Mouse (Mus musculus) cortical plate, adult 2 months (tissue): Measurements from ENCODE around the gene Gsta3. TPM values are rescaled to one million over a fixed set of nuclear protein-coding genes. Genes with fewer than 3 reads are reported as not detected.
"Not testable (repeated sequence)": the region's sequence is repeated elsewhere in the genome, so short reads cannot be mapped to it uniquely, and the experiment has no call there.

ENCODE experiments used
- H3K27ac ChIP-seq: fragments of 200-500 bp; 2 replicates; pipeline ENCODE4 v1.5.1; 2012; ENCODE audit warnings: low read length, control low read depth, inconsistent platforms; ENCODE audit not compliant: insufficient read depth
- H3K4me1 ChIP-seq: fragments of 200-500 bp; 2 replicates; pipeline ENCODE4 v1.6.1; 2011; ENCODE audit warnings: low read length; ENCODE audit not compliant: control insufficient read depth, insufficient read depth
- H3K4me3 ChIP-seq: fragments of 200-500 bp; 2 replicates; pipeline ENCODE4 v1.5.1; 2011; ENCODE audit warnings: mild to moderate bottlenecking, low read length, control low read depth; ENCODE audit not compliant: insufficient read depth
- CTCF ChIP-seq: fragments of 200-500 bp; IDR thresholded peaks from 2 replicates; pipeline ENCODE4 v1.5.1; 2011; ENCODE audit warnings: mild to moderate bottlenecking, control low read depth, low read length; ENCODE audit not compliant: insufficient read depth; ENCODE audit errors: extremely low read depth
- POLR2A ChIP-seq: fragments of 200-500 bp; IDR thresholded peaks from 2 replicates; pipeline ENCODE4 v1.6.1; 2011; ENCODE audit warnings: mild to moderate bottlenecking, low read length, control low read depth; ENCODE audit not compliant: insufficient read depth; ENCODE audit errors: extremely low read depth
- polyA plus RNA-seq: library from polyadenylated mRNA; depleted of rRNA; stranded (reverse); fragments of >200 nt; gene quantifications from 2 replicates; pipeline ENCODE4 v1.2.3, GENCODE M21; 2012

The Gsta3 gene
- polyA plus RNA-seq, 1 experiment = 3.5 TPM

DNA sequence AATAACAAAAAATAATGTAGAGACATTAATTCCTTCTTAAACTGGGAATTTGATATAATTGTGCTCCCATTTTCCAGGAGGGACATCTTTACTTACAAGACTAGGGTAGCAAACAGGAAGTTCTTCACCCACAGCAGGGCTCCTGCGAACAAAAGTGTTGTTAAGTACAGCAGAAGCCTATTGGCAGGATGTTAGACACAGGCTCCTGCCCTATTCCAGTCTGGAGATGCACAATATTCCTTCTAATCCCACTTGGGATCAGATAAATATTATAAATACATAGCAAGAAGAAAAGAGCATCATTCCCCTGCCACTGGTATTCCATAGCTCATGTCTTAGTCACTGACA, 12.9 kb downstream of the Gsta3 start:
- Histone ChIP-seq H3K4me1 (no peaks in the 10 kb centered on the region), H3K27ac (no peak overlapping the region), H3K4me3 (no peak overlapping the region)
- TF ChIP-seq CTCF (no peak), POLR2A (no peak)

- no peak overlapping the region for H3K4me3 ChIP-seq
- no peak overlapping the region for H3K27ac ChIP-seq
- H3K4me1 ChIP-seq = no peaks in the 10 kb centered on the region
- no peak for TF ChIP-seq POLR2A
These were observed 13.5 kb downstream of the Gsta3 start for GRCm38 (mm10) chr1:21253856-21254255.

- Histone ChIP-seq H3K27ac (no peak overlapping the region), H3K4me3 (no peak overlapping the region), H3K4me1 (no peaks in the 10 kb centered on the region)
- TF ChIP-seq POLR2A (no peak), CTCF (no peak)
These were observed 15.4 kb downstream of the Gsta3 start for GRCm38 (mm10) chr1:21255625-21256345.

GRCm38 (mm10) chr1:21256391-21256790, 16.0 kb downstream of the Gsta3 start:
- Histone ChIP-seq H3K27ac (no peak overlapping the region), H3K4me1 (no peaks in the 10 kb centered on the region), H3K4me3 (no peak overlapping the region)
- TF ChIP-seq CTCF = no peak
- no peak for TF ChIP-seq POLR2A

DNA sequence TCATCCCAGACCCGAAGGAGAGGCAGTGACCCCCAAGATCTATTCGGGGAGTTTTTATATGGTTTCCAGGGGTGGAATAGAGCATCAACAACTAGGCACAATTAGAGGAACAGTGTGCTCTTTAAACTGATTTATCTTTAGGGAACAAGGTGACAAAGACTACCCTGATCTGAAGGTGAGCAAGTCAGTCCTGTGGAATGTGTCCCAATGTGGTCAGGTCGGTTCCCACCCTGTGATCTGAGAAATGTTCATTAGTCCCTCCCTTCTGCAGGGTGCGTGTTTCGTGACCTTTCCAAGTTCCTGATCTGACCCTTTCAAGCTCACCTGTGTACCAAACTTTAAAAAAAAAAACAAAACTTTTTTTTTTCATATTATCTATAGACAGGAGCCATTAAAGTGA, 16.5 kb downstream of the Gsta3 start:
- TF ChIP-seq POLR2A (no peak), CTCF (no peak)
- H3K27ac ChIP-seq = no peak overlapping the region
- no peak overlapping the region for H3K4me3 ChIP-seq
- H3K4me1 ChIP-seq = no peaks in the 10 kb centered on the region

DNA sequence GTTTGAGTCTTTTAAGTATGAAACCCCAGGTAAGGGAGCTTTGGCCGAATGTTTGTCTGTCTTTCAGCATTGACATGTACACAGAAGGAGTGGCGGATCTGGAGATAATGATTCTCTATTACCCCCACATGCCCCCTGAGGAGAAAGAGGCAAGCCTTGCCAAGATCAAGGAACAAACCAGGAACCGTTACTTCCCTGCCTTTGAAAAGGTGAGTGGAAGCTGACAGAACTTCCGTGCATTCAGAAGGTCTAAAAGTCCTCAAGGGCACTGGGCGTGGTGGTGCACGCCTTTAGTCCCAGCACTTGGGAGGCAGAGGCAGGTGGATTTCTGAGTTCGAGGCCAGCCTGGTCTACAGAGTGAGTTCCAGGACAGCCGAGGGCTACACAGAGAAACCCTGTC, 19.6 kb downstream of the Gsta3 start:
- H3K4me3 ChIP-seq, H3K27ac ChIP-seq: not testable (repeated sequence)

DNA sequence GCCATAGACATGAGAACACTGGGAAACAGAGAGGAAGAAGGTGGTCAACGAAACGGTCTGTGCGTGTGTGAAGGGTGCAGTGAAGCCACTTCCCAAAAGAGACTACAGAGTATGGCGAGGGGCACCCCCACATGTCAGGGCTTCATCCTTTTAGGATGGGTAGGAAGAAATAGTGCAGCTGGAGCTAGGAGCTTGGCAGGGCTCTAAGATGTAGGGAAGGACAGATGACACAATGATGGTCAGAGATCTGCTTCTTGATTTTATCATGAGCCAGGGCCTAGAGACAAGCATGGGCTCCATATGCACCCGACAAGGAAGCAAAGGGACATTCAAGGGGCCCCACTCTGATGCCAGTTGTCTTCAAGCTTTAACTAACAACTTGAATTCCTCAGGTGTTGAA, 22.0 kb downstream of the Gsta3 start:
- H3K4me1 ChIP-seq = no peaks in the 10 kb centered on the region
- H3K27ac ChIP-seq = no peak overlapping the region
- no peak overlapping the region for H3K4me3 ChIP-seq
- TF ChIP-seq POLR2A = no peak
- TF ChIP-seq CTCF = no peak

More for the DNA sequence above, 19.6 kb downstream of the Gsta3 start:
- H3K4me1 ChIP-seq = not testable (repeated sequence)

GRCm38 (mm10) chr1:21263986-21264385, 23.6 kb downstream of the Gsta3 start:
- TF ChIP-seq POLR2A (no peak), CTCF (no peak)
- Histone ChIP-seq H3K4me1 (no peaks in the 10 kb centered on the region), H3K27ac (no peak overlapping the region), H3K4me3 (no peak overlapping the region)

GRCm38 (mm10) chr1:21264747-21265146, 24.4 kb downstream of the Gsta3 start:
- Histone ChIP-seq H3K27ac (no peak overlapping the region), H3K4me1 (no peaks in the 10 kb centered on the region), H3K4me3 (no peak overlapping the region)
- TF ChIP-seq CTCF (no peak), POLR2A (no peak)

DNA sequence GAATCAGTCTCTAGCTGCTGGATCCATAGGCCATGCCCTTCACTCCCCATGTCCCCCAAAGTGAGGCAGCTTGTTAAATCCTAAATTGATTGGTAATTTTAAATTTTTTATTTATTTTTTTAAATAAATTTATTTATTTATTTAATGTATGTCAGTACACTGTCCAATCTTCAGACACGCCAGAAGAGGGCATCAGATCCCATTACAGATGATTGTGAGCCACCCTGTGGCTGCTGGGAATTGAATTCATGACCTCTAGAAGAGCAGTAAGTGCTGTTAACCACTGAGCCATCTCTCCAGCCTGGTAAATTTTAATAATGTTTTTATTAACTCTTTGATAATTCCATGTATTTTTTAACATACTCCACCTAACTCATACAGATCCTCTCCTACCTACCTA, 26.4 kb downstream of the Gsta3 start:
- TF ChIP-seq CTCF (no peak), POLR2A (no peak)
- H3K4me3 ChIP-seq = no peak overlapping the region
- no peaks in the 10 kb centered on the region; the same call in 1 of the 2 replicates for H3K4me1 ChIP-seq
- H3K27ac ChIP-seq = no peak overlapping the region

DNA sequence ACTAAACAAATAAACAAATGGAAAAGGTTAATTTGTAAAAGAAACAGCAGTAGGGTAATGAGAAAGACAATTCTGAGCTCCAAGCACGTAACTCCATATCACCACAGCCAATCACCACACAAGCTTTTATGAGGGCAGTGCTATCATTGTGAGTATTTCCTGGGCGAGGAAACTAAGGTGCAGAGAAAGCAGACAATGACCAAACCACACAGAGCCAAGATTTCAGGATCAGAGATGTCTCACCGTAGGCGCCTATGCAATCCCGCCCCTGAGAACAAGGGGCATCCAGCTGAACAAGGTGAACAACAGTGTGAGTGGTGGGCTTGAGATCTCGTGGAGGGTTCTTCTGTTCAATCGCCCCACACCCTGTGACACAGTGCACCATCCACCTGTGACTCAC, 27.1 kb downstream of the Gsta3 start:
- H3K4me3 ChIP-seq, H3K27ac ChIP-seq, H3K4me1 ChIP-seq: not testable (repeated sequence)
